Mouse (Mus musculus) lung, postnatal 0 days (tissue): ENCODE measurements around the gene Spsb4. TPM values are rescaled to one million over a fixed set of nuclear protein-coding genes. Genes with fewer than 3 reads are reported as not detected.
A peak's percentile ranks its signal among the peaks of the same experiment; 100 is the strongest.

Source experiments
- ATAC-seq: fragments of 200-750 bp; cut with Nextera tagmentation; 2 replicates; pipeline ENCODE4 v1.8.0; 2017; ENCODE audit warnings: moderate library complexity
- DNase-seq: peaks from one replicate; pipeline ENCODE4 v3.0.0-alpha.2; 2016; ENCODE audit warnings: low spot score
- H3K27ac ChIP-seq: fragments of 300-500 bp; sonication (generic); 2 replicates; pipeline ENCODE4 v1.5.1; 2014; ENCODE audit warnings: antibody characterized with exemption, mild to moderate bottlenecking, low read length, mixed read lengths
- H3K27me3 ChIP-seq: fragments of 300-500 bp; sonication (generic); replicated peaks from 2 replicates; pipeline ENCODE4 v1.6.1; 2014; ENCODE audit warnings: low read length, mixed read lengths; ENCODE audit not compliant: insufficient read depth
- H3K36me3 ChIP-seq: fragments of 300-500 bp; sonication (generic); 2 replicates; pipeline ENCODE4 v1.6.1; 2014; ENCODE audit warnings: low read length, mixed read lengths; ENCODE audit not compliant: insufficient read depth
- H3K4me1 ChIP-seq: fragments of 300-500 bp; sonication (generic); 2 replicates; pipeline ENCODE4 v1.6.1; 2014; ENCODE audit warnings: antibody characterized with exemption, low read depth, low read length, mixed read lengths; ENCODE audit not compliant: insufficient read depth
- H3K4me2 ChIP-seq: fragments of 300-500 bp; sonication (generic); replicated peaks from 2 replicates; pipeline ENCODE4 v1.6.1; 2014; ENCODE audit warnings: low read depth, mild to moderate bottlenecking, low read length, moderate library complexity, mixed read lengths
- H3K4me3 ChIP-seq: fragments of 300-500 bp; sonication (generic); 2 replicates; pipeline ENCODE4 v1.5.1; 2014; ENCODE audit warnings: low read depth, low read length
- H3K9ac ChIP-seq: fragments of 300-500 bp; sonication (generic); replicated peaks from 2 replicates; pipeline ENCODE4 v1.6.1; 2014; ENCODE audit warnings: low read depth, mild to moderate bottlenecking
- H3K9me3 ChIP-seq: fragments of 300-500 bp; sonication (generic); 2 replicates; pipeline ENCODE4 v1.6.1; 2016; ENCODE audit warnings: low read length, mixed read lengths
- CTCF ChIP-seq: IDR thresholded peaks from 2 replicates; pipeline ENCODE4 v1.5.1; 2016; ENCODE audit warnings: antibody characterized with exemption, mild to moderate bottlenecking
- EP300 ChIP-seq: IDR thresholded peaks from 2 replicates; pipeline ENCODE4 v1.6.1; 2016; ENCODE audit warnings: antibody characterized with exemption, mild to moderate bottlenecking, control low read depth
- WGBS: fragments of 180-500 bp; shearing (Covaris S2); extraction: QIAGEN DNeasy Blood & Tissue Kit; methylation state at CpG from one replicate; pipeline ENCODE4 v1.1.7; 2014; 5-methylcytosine and 5-hydroxymethylcytosine counted together
- polyA plus RNA-seq: library from polyadenylated mRNA; unstranded; fragments of >200 nt; fragmentation: Nextera tagmentation; extraction: Ambion mirVana; gene quantifications from 2 replicates; pipeline ENCODE4 v1.2.1, GENCODE M21; 2015

Gene Spsb4
- polyA plus RNA-seq, 1 experiment from 2014 or later: 2.2 TPM

- TF ChIP-seq CTCF (no peak), EP300 (no peak)
- Histone ChIP-seq H3K9ac (no peak overlapping the region), H3K27me3 (no peaks in the 10 kb centered on the region), H3K4me3 (no peak overlapping the region), H3K27ac (no peak overlapping the region), H3K4me1 (no peaks in the 10 kb centered on the region), H3K36me3 (no peaks in the 10 kb centered on the region), H3K9me3 (no peaks in the 10 kb centered on the region), H3K4me2 (no peak overlapping the region)
- ATAC-seq (no peak), DNase-seq (no peak)
- 36% methylated on average over 11 of the region's 11 CpGs for WGBS
These were observed 31.7 kb downstream of the Spsb4 start for GRCm38 (mm10) chr9:96986797-96987473.

GRCm38 (mm10) chr9:96984034-96984433 is 34.6 kb downstream of the Spsb4 start:
- Histone ChIP-seq H3K4me1 (no peaks in the 10 kb centered on the region), H3K27ac (no peak overlapping the region), H3K27me3 (no peaks in the 10 kb centered on the region), H3K36me3 (no peaks in the 10 kb centered on the region), H3K4me3 (no peak overlapping the region), H3K9me3 (no peaks in the 10 kb centered on the region), H3K9ac (no peak overlapping the region), H3K4me2 (no peak overlapping the region)
- TF ChIP-seq EP300 (no peak), CTCF (no peak)
- DNase-seq: no peak
- 87% methylated on average over 8 of the region's 8 CpGs for WGBS
- no peak for ATAC-seq

- Histone ChIP-seq H3K9ac (no peak overlapping the region), H3K36me3 (no peaks in the 10 kb centered on the region), H3K4me1 (no peaks in the 10 kb centered on the region), H3K4me2 (no peak overlapping the region), H3K27ac (no peak overlapping the region), H3K4me3 (no peak overlapping the region), H3K9me3 (no peaks in the 10 kb centered on the region), H3K27me3 (no peaks in the 10 kb centered on the region)
- ATAC-seq (peak; percentile 37; the same call in 1 of the 2 replicates), DNase-seq (no peak)
- WGBS: 34% methylated on average over 3 of the region's 3 CpGs
- TF ChIP-seq EP300: no peak
- no peak for TF ChIP-seq CTCF
These were observed 35.7 kb downstream of the Spsb4 start for GRCm38 (mm10) chr9:96982940-96983339.

- TF ChIP-seq CTCF: no peak
- TF ChIP-seq EP300: no peak
- no peaks in the 10 kb centered on the region for H3K27me3 ChIP-seq
- DNase-seq (no peak), ATAC-seq (no peak)
- no peaks in the 10 kb centered on the region for H3K9me3 ChIP-seq
- H3K4me1 ChIP-seq: no peaks in the 10 kb centered on the region
- H3K4me2 ChIP-seq: no peak overlapping the region
- no peak overlapping the region for H3K9ac ChIP-seq
- no peak overlapping the region for H3K4me3 ChIP-seq
- no peak overlapping the region for H3K27ac ChIP-seq
- H3K36me3 ChIP-seq: no peaks in the 10 kb centered on the region
- WGBS: 32% methylated on average over 3 of the region's 3 CpGs
These were observed 36.3 kb downstream of the Spsb4 start for GRCm38 (mm10) chr9:96982351-96982750.

GRCm38 (mm10) chr9:96981836-96982235 is 36.8 kb downstream of the Spsb4 start:
- ATAC-seq: no peak
- H3K9ac ChIP-seq: no peak overlapping the region
- no peaks in the 10 kb centered on the region for H3K36me3 ChIP-seq
- H3K27me3 ChIP-seq: no peaks in the 10 kb centered on the region
- no peak overlapping the region for H3K4me2 ChIP-seq
- no peak overlapping the region for H3K4me3 ChIP-seq
- TF ChIP-seq EP300: no peak
- TF ChIP-seq CTCF: no peak
- H3K27ac ChIP-seq: no peak overlapping the region
- WGBS: 82% methylated on average over 5 of the region's 5 CpGs
- DNase-seq: no peak
- H3K9me3 ChIP-seq: no peaks in the 10 kb centered on the region
- no peaks in the 10 kb centered on the region for H3K4me1 ChIP-seq

- H3K36me3 ChIP-seq: no peaks in the 10 kb centered on the region
- H3K4me3 ChIP-seq: no peak overlapping the region
- 42% methylated on average over 9 of the region's 9 CpGs for WGBS
- ATAC-seq (no peak), DNase-seq (no peak)
- H3K27me3 ChIP-seq: no peaks in the 10 kb centered on the region
- H3K9ac ChIP-seq: no peak overlapping the region
- H3K9me3 ChIP-seq: no peaks in the 10 kb centered on the region
- no peaks in the 10 kb centered on the region for H3K4me1 ChIP-seq
- no peak for TF ChIP-seq CTCF
- TF ChIP-seq EP300: no peak
- H3K27ac ChIP-seq: no peak overlapping the region
- H3K4me2 ChIP-seq: no peak overlapping the region
These were observed 37.5 kb downstream of the Spsb4 start for GRCm38 (mm10) chr9:96981121-96981520.
